Mouse (Mus musculus): ENCODE data around the gene Xpnpep3.

DNA sequence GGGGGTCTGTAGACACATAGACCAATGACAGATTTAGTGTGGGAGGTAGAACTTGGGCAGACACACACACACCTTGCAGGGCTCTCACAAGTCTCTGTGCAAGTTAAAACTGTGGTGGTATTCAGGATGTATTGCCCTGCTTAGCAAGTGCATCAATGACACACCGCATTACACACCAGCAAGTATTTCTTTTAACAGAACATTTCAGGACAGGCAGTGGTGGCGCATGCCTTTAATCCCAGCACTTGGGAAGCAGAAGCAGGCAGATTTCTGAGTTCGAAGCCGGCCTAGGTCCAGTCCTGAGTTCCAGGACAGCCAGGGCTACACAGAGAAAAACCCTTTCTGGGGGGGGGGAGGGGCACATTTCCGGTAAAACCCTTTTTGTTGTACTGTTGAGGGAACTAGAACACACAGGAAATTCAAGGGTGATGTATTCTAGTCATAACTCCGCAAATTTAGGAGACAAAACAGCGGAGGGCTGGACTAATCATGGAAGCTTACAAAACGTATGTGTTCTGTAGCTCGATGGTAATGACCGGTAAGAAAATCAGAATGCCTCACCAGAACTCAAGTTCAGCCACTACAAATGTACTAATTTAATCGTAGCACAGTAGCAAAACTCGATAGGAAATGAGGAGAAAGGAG is 65.2 kb downstream of the Xpnpep3 start:
- no peak for TF ChIP-seq GATA1 (IDR thresholded peaks at IDR 0.05; ENCODE audit: borderline replicate concordance, low read length)
- no peak for TF ChIP-seq FLI1 (IDR thresholded peaks at IDR 0.05; ENCODE audit: low read length)

Data from megakaryocyte, embryonic 14.5 days (primary cell).